Mouse (Mus musculus) left cerebral cortex, postnatal 10 days (tissue): ENCODE measurements around the gene Lhfp. TPM values are rescaled to one million over a fixed set of nuclear protein-coding genes. Genes with fewer than 3 reads are reported as not detected.
A peak's percentile ranks its signal among the peaks of the same experiment; 100 is the strongest.

Experiments
- DNase-seq, 2 experiments: peaks; one replicate each; pipeline ENCODE4 v3.0.0; 2021 to 2022; ENCODE audit warnings: low spot score in 2 of 2, mixed read lengths in 1 of 2; ENCODE audit errors: extremely low spot score in 1 of 2
- intact Hi-C: fragments of 180-260 bp; cut with DNase I; formaldehyde crosslinking; loops from one replicate; pipeline ENCODE4 v1.15.1; 2025
- total RNA-seq, 2 experiments: library from RNA; stranded (reverse); gene quantifications; 2 replicates each; pipeline ENCODE4 v1.2.3; 2021

Lhfp gene
- total RNA-seq, 2 experiments from 2014 or later, result 39.1 to 43.8 TPM

GRCm38 (mm10) chr3:53289589-53290219 is 248.4 kb downstream of the Lhfp start:
- intact Hi-C loops, result no loop called here
- no peak for DNase-seq

- intact Hi-C loops, result no loop called here
- no peak for DNase-seq
Measured at GRCm38 (mm10) chr3:53291185-53291584, 249.9 kb downstream of the Lhfp start.

- DNase-seq, result no peak
Measured at GRCm38 (mm10) chr3:53291945-53292344, 250.6 kb downstream of the Lhfp start.

GRCm38 (mm10) chr3:53292474-53292873 is 251.1 kb downstream of the Lhfp start:
- DNase-seq, result no peak
- intact Hi-C loops, result no loop called here

More at GRCm38 (mm10) chr3:53291945-53292344, 250.6 kb downstream of the Lhfp start:
- intact Hi-C loops, result no loop called here

GRCm38 (mm10) chr3:53292979-53293378 is 251.7 kb downstream of the Lhfp start:
- intact Hi-C loops, result no loop called here
- no peak for DNase-seq

- intact Hi-C loops, result no loop called here
Measured at GRCm38 (mm10) chr3:53293901-53294433, 252.6 kb downstream of the Lhfp start.

GRCm38 (mm10) chr3:53294855-53295254 is 253.5 kb downstream of the Lhfp start:
- intact Hi-C loops, result no loop called here
- DNase-seq, result no peak

More at GRCm38 (mm10) chr3:53293901-53294433, 252.6 kb downstream of the Lhfp start:
- no peak for DNase-seq

GRCm38 (mm10) chr3:53301866-53302265 is 260.5 kb downstream of the Lhfp start:
- no peak for DNase-seq
- intact Hi-C loops, result no loop called here

- intact Hi-C loops, result no loop called here
- DNase-seq, result no peak
Measured at GRCm38 (mm10) chr3:53304123-53304900, 263.0 kb downstream of the Lhfp start.

- no peak for DNase-seq
- intact Hi-C loops, result no loop called here
Measured at GRCm38 (mm10) chr3:53305860-53306259, 264.5 kb downstream of the Lhfp start.

- DNase-seq, result no peak
- intact Hi-C loops, result no loop called here
Measured at GRCm38 (mm10) chr3:53308649-53309048, 267.3 kb downstream of the Lhfp start.

- intact Hi-C loops, result no loop called here
- peak in 1 of 2 experiments; percentile 42 for DNase-seq
Measured at GRCm38 (mm10) chr3:53310093-53310492, 268.8 kb downstream of the Lhfp start.

- DNase-seq, result no peak
- intact Hi-C loops, result no loop called here
Measured at GRCm38 (mm10) chr3:53310615-53311014, 269.3 kb downstream of the Lhfp start.

Other genes with a start within 250 kb of the Lhfp start
- 10 to 100 TPM; 33.1 to 34.8 TPM for gene Cog6, start 24.3 kb upstream of the Lhfp start, total RNA-seq